Mouse (Mus musculus) intestine, embryonic 15.5 days (tissue): ENCODE results near the gene Mylk. TPM values are rescaled to one million over a fixed set of nuclear protein-coding genes. Genes with fewer than 3 reads are reported as not detected.
A peak's percentile ranks its signal among the peaks of the same experiment; 100 is the strongest.

Source experiments
- ATAC-seq: fragments of 200-750 bp; cut with Nextera tagmentation; 2 replicates; pipeline ENCODE4 v1.8.0; 2017; ENCODE audit warnings: moderate TSS enrichment, moderate library complexity
- H3K27ac ChIP-seq: fragments of 300-500 bp; sonication (generic); 2 replicates; pipeline ENCODE4 v1.5.1; 2015; ENCODE audit warnings: mild to moderate bottlenecking, inconsistent platforms
- H3K27me3 ChIP-seq: fragments of 300-500 bp; sonication (generic); replicated peaks from 2 replicates; pipeline ENCODE4 v1.6.1; 2015; ENCODE audit warnings: inconsistent platforms
- H3K36me3 ChIP-seq: fragments of 300-500 bp; sonication (generic); 2 replicates; pipeline ENCODE4 v1.6.1; 2015; ENCODE audit warnings: inconsistent platforms
- H3K4me1 ChIP-seq: fragments of 300-500 bp; sonication (generic); replicated peaks from 2 replicates; pipeline ENCODE4 v1.6.1; 2015; ENCODE audit warnings: inconsistent platforms
- H3K4me2 ChIP-seq: fragments of 300-500 bp; sonication (generic); replicated peaks from 2 replicates; pipeline ENCODE4 v1.6.1; 2015; ENCODE audit warnings: mild to moderate bottlenecking, inconsistent platforms
- H3K4me3 ChIP-seq: fragments of 300-500 bp; sonication (generic); replicated peaks from 2 replicates; pipeline ENCODE4 v1.5.1; 2015; ENCODE audit warnings: inconsistent platforms
- H3K9ac ChIP-seq: fragments of 300-500 bp; sonication (generic); 2 replicates; pipeline ENCODE4 v1.6.1; 2015; ENCODE audit warnings: inconsistent platforms
- H3K9me3 ChIP-seq: fragments of 300-500 bp; sonication (generic); 2 replicates; pipeline ENCODE4 v1.6.1; 2016; ENCODE audit warnings: inconsistent platforms
- WGBS: fragments of 180-500 bp; shearing (Covaris S2); methylation state at CpG from one replicate; pipeline ENCODE4 v1.1.7; 2015; 5-methylcytosine and 5-hydroxymethylcytosine counted together
- polyA plus RNA-seq: library from polyadenylated mRNA; unstranded; fragments of >200 nt; fragmentation: Nextera tagmentation; extraction: Ambion mirVana; gene quantifications from 2 replicates; pipeline ENCODE4 v1.2.1, GENCODE M21; 2015

Mylk gene
- polyA plus RNA-seq, 1 experiment from 2014 or later = 346 TPM

- ATAC-seq = no peak
- no peaks in the 10 kb centered on the region for H3K27me3 ChIP-seq
- H3K27ac ChIP-seq = no peak overlapping the region
- H3K4me1 ChIP-seq = no peaks in the 10 kb centered on the region
- no peak overlapping the region for H3K4me3 ChIP-seq
- no peak overlapping the region for H3K4me2 ChIP-seq
- WGBS = 92% methylated on average over 5 of the region's 5 CpGs
- H3K9ac ChIP-seq = no peak overlapping the region
- no peaks in the 10 kb centered on the region for H3K9me3 ChIP-seq
- H3K36me3 ChIP-seq = no peaks in the 10 kb centered on the region
Measured at GRCm38 (mm10) chr16:35024300-35024699, 279.3 kb downstream of the Mylk start.

GRCm38 (mm10) chr16:35025347-35025746, 280.3 kb downstream of the Mylk start:
- ATAC-seq = no peak
- no peak overlapping the region for H3K4me3 ChIP-seq
- WGBS = 90% methylated on average over 4 of the region's 4 CpGs
- no peaks in the 10 kb centered on the region for H3K36me3 ChIP-seq
- H3K9me3 ChIP-seq = no peaks in the 10 kb centered on the region
- no peaks in the 10 kb centered on the region for H3K4me1 ChIP-seq
- H3K27me3 ChIP-seq = no peaks in the 10 kb centered on the region
- no peak overlapping the region for H3K9ac ChIP-seq
- H3K4me2 ChIP-seq = no peak overlapping the region
- H3K27ac ChIP-seq = no peak overlapping the region

GRCm38 (mm10) chr16:35033241-35033640, 288.2 kb downstream of the Mylk start:
- Histone ChIP-seq H3K9me3 (no peaks in the 10 kb centered on the region), H3K27ac (no peak overlapping the region), H3K36me3 (no peaks in the 10 kb centered on the region; the same call in 1 of the 2 replicates), H3K4me3 (no peak overlapping the region), H3K27me3 (no peaks in the 10 kb centered on the region), H3K4me2 (no peak overlapping the region), H3K4me1 (no peaks in the 10 kb centered on the region), H3K9ac (no peak overlapping the region)
- ATAC-seq = no peak
- WGBS = 74% methylated on average over 3 of the region's 3 CpGs

- Histone ChIP-seq H3K27me3 (no peaks in the 10 kb centered on the region), H3K4me2 (no peak overlapping the region), H3K4me1 (no peaks in the 10 kb centered on the region), H3K9me3 (no peaks in the 10 kb centered on the region), H3K4me3 (no peak overlapping the region), H3K36me3 (no peaks in the 10 kb centered on the region; the same call in 1 of the 2 replicates), H3K9ac (no peak overlapping the region), H3K27ac (no peak overlapping the region)
- ATAC-seq = no peak
- 68% methylated on average over 8 of the region's 8 CpGs for WGBS
Measured at GRCm38 (mm10) chr16:35033809-35034577, 289.0 kb downstream of the Mylk start.

- H3K36me3 ChIP-seq = no peaks in the 10 kb centered on the region; the same call in 1 of the 2 replicates
- WGBS = 79% methylated on average over 5 of the region's 5 CpGs
- H3K4me1 ChIP-seq = no peaks in the 10 kb centered on the region
- H3K4me2 ChIP-seq = no peak overlapping the region
- no peak overlapping the region for H3K27ac ChIP-seq
- ATAC-seq = no peak
- no peak overlapping the region for H3K9ac ChIP-seq
- no peaks in the 10 kb centered on the region for H3K9me3 ChIP-seq
- H3K4me3 ChIP-seq = no peak overlapping the region
- H3K27me3 ChIP-seq = no peaks in the 10 kb centered on the region
Measured at GRCm38 (mm10) chr16:35034971-35035370, 290.0 kb downstream of the Mylk start.

- Histone ChIP-seq H3K27ac (no peak overlapping the region), H3K9ac (no peak overlapping the region), H3K9me3 (no peaks in the 10 kb centered on the region), H3K4me1 (no peaks in the 10 kb centered on the region), H3K4me3 (no peak overlapping the region), H3K36me3 (no peaks in the 10 kb centered on the region; the same call in 1 of the 2 replicates), H3K27me3 (no peaks in the 10 kb centered on the region), H3K4me2 (no peak overlapping the region)
- WGBS = 55% methylated on average over 5 of the region's 5 CpGs
- ATAC-seq = no peak
Measured at GRCm38 (mm10) chr16:35036754-35037153, 291.7 kb downstream of the Mylk start.

- no peak overlapping the region for H3K9ac ChIP-seq
- WGBS = 21% methylated on average over 4 of the region's 4 CpGs
- no peak overlapping the region for H3K27ac ChIP-seq
- no peaks in the 10 kb centered on the region for H3K4me1 ChIP-seq
- ATAC-seq = peak; percentile 36; the same call in 1 of the 2 replicates
- H3K4me3 ChIP-seq = no peak overlapping the region
- no peaks in the 10 kb centered on the region; the same call in 1 of the 2 replicates for H3K36me3 ChIP-seq
- H3K4me2 ChIP-seq = no peak overlapping the region
- no peaks in the 10 kb centered on the region for H3K27me3 ChIP-seq
- no peaks in the 10 kb centered on the region for H3K9me3 ChIP-seq
Measured at GRCm38 (mm10) chr16:35038343-35039057, 293.5 kb downstream of the Mylk start.

GRCm38 (mm10) chr16:35040154-35040553, 295.1 kb downstream of the Mylk start:
- 73% methylated on average over 1 of the region's 1 CpGs for WGBS
- no peak overlapping the region for H3K9ac ChIP-seq
- H3K36me3 ChIP-seq = no peaks in the 10 kb centered on the region; the same call in 1 of the 2 replicates
- no peak overlapping the region for H3K4me2 ChIP-seq
- no peaks in the 10 kb centered on the region for H3K9me3 ChIP-seq
- no peak overlapping the region for H3K4me3 ChIP-seq
- ATAC-seq = no peak
- H3K27ac ChIP-seq = no peak overlapping the region
- H3K4me1 ChIP-seq = no peaks in the 10 kb centered on the region
- no peaks in the 10 kb centered on the region for H3K27me3 ChIP-seq

GRCm38 (mm10) chr16:35041001-35041400, 296.0 kb downstream of the Mylk start:
- no peaks in the 10 kb centered on the region; the same call in 1 of the 2 replicates for H3K36me3 ChIP-seq
- no peaks in the 10 kb centered on the region for H3K4me1 ChIP-seq
- H3K9ac ChIP-seq = no peak overlapping the region
- no peak overlapping the region for H3K4me3 ChIP-seq
- 87% methylated on average over 7 of the region's 7 CpGs for WGBS
- no peak for ATAC-seq
- no peaks in the 10 kb centered on the region for H3K9me3 ChIP-seq
- no peak overlapping the region for H3K4me2 ChIP-seq
- no peak overlapping the region for H3K27ac ChIP-seq
- H3K27me3 ChIP-seq = no peaks in the 10 kb centered on the region

- Histone ChIP-seq H3K4me2 (no peak overlapping the region), H3K9me3 (no peaks in the 10 kb centered on the region), H3K27ac (no peak overlapping the region), H3K4me1 (no peaks in the 10 kb centered on the region), H3K36me3 (no peaks in the 10 kb centered on the region), H3K27me3 (no peaks in the 10 kb centered on the region), H3K9ac (no peak overlapping the region), H3K4me3 (no peak overlapping the region)
- ATAC-seq = no peak
- WGBS = 78% methylated on average over 6 of the region's 6 CpGs
Measured at GRCm38 (mm10) chr16:35046081-35046775, 301.2 kb downstream of the Mylk start.

- ATAC-seq = no peak
- WGBS = 83% methylated on average over 6 of the region's 6 CpGs
- H3K4me2 ChIP-seq = no peak overlapping the region
Measured at GRCm38 (mm10) chr16:35047272-35047969, 302.4 kb downstream of the Mylk start.

GRCm38 (mm10) chr16:35051066-35051465, 306.1 kb downstream of the Mylk start:
- H3K9ac ChIP-seq = no peak overlapping the region
- H3K4me2 ChIP-seq = 0 out of 2 replicates have a peak overlapping the region, but pooled peaks have one; percentile 15
- peak; percentile 88 for ATAC-seq
- 47% methylated on average over 5 of the region's 5 CpGs for WGBS
- no peaks in the 10 kb centered on the region for H3K9me3 ChIP-seq
- no peak overlapping the region for H3K27ac ChIP-seq
- H3K27me3 ChIP-seq = no peaks in the 10 kb centered on the region
- H3K4me3 ChIP-seq = no peak overlapping the region
- 0 out of 2 replicates have a peak, but pooled peaks cover 3% of the 10 kb centered on the region for H3K4me1 ChIP-seq
- H3K36me3 ChIP-seq = no peaks in the 10 kb centered on the region

More at GRCm38 (mm10) chr16:35047272-35047969, 302.4 kb downstream of the Mylk start:
- no peaks in the 10 kb centered on the region for H3K27me3 ChIP-seq
- H3K4me3 ChIP-seq = no peak overlapping the region
- no peaks in the 10 kb centered on the region for H3K9me3 ChIP-seq
- 0 out of 2 replicates have a peak, but pooled peaks cover 3% of the 10 kb centered on the region for H3K4me1 ChIP-seq
- no peaks in the 10 kb centered on the region for H3K36me3 ChIP-seq
- no peak overlapping the region for H3K9ac ChIP-seq
- H3K27ac ChIP-seq = no peak overlapping the region
